12 mouse cellular contexts compared by ENCODE assay signal in the genomic region with DNA sequence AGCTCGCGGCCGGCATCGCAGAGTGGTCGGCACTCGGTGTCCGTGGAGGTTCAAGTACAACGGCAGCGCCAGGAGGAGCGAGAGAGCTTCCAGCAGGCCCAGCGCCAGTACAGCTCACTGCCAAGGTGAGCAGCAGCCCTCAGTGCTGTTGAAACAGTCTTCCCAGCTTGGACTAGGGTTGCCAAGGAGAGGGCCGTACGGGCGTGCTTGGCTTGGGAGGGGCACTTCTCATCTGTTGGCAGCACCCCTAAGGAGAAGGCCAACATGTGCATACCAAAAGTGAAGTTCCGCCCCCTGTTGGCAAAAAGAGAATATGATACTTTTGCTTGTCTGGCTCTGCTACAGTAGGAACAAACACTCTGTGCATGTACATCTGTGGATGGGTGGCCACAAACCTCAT.
DNase-seq lines count a peak whose midpoint lies in the region; ATAC-seq and TF ChIP-seq lines count a peak whose summit lies in the region.
"Had no signal": no experiment of that assay in that cellular context is flagged by ENCODE, and none has a peak within 500 bp of the region (broad histone marks: within the 10 kb centered on the region; RNA-seq: fewer than 3 reads in every experiment).

No protein-coding gene starts in this region.

- no peak overlapping the region for H3K27ac ChIP-seq in heart, embryonic 12.5 days (ENCODE audit: poor library complexity, severe bottlenecking)
- no peak overlapping the region for H3K27ac ChIP-seq in gastrocnemius, adult 2 months
- no peak overlapping the region for H3K27ac ChIP-seq in stomach, postnatal 0 days (replicated peaks)
- no peak overlapping the region for H3K27ac ChIP-seq in kidney, embryonic 15.5 days
- H3K27ac ChIP-seq: heart, embryonic 13.5 days; liver, embryonic 13.5 days had no signal

- H3K9ac ChIP-seq in heart, embryonic 12.5 days: no peak overlapping the region
- no peak overlapping the region for H3K9ac ChIP-seq in stomach, postnatal 0 days (ENCODE audit: low read length)
- H3K9ac ChIP-seq in kidney, embryonic 15.5 days: no peak overlapping the region
- H3K9ac ChIP-seq: heart, embryonic 13.5 days; liver, embryonic 13.5 days had no signal

- H3K4me1 ChIP-seq in heart, embryonic 12.5 days (replicated peaks): peaks cover 2% of the 10 kb centered on the region; the same call in 1 of the 2 replicates
- H3K4me1 ChIP-seq in stomach, postnatal 0 days (replicated peaks; ENCODE audit: control insufficient read depth, insufficient read depth): no peaks in the 10 kb centered on the region
- H3K4me1 ChIP-seq in kidney, embryonic 15.5 days: no peaks in the 10 kb centered on the region
- H3K4me1 ChIP-seq: liver, embryonic 13.5 days had no signal

- peaks cover 13% of the 10 kb centered on the region for H3K36me3 ChIP-seq in heart, embryonic 12.5 days
- 0 out of 2 replicates have a peak, but pooled peaks cover 2% of the 10 kb centered on the region for H3K36me3 ChIP-seq in stomach, postnatal 0 days (ENCODE audit: control insufficient read depth, insufficient read depth, low read length)
- H3K36me3 ChIP-seq in kidney, embryonic 15.5 days: peaks cover 16% of the 10 kb centered on the region; the same call in 1 of the 2 replicates
- H3K36me3 ChIP-seq: liver, embryonic 13.5 days had no signal

- 96% methylated on average over 15 of the region's 15 CpGs for WGBS in heart, embryonic 12.5 days
- WGBS in stomach, postnatal 0 days: 96% methylated on average over 15 of the region's 15 CpGs
- WGBS in kidney, embryonic 15.5 days: 96% methylated on average over 15 of the region's 15 CpGs

- no peaks in the 10 kb centered on the region for H3K27me3 ChIP-seq in heart, embryonic 12.5 days (replicated peaks)
- H3K27me3 ChIP-seq in stomach, postnatal 0 days (ENCODE audit: control insufficient read depth, insufficient read depth, low read length): no peaks in the 10 kb centered on the region
- H3K27me3 ChIP-seq in kidney, embryonic 15.5 days: no peaks in the 10 kb centered on the region
- H3K27me3 ChIP-seq: heart, embryonic 13.5 days; liver, embryonic 13.5 days had no signal

- intact Hi-C loops in gastrocnemius, adult 2 months (cut with DNase I): no loop called here

- peak; percentile 94 for DNase-seq in heart, adult 11 months
- peak; percentile 25 for DNase-seq in urinary bladder, postnatal 14 days (ENCODE audit: low spot score)
- no peak for DNase-seq in urinary bladder, postnatal 10 days (ENCODE audit: low spot score)
- DNase-seq in gastrocnemius, adult 2 months: peak; percentile 81
- DNase-seq in stomach, postnatal 0 days (ENCODE audit: low spot score): no peak
- no peak for DNase-seq in layer of hippocampus, adult 18-20 months (ENCODE audit: low spot score in 2 of 2)
- DNase-seq: kidney, postnatal 14 days; liver, embryonic 13.5 days; retina, postnatal 1 day had no signal

- no peak overlapping the region for H3K4me3 ChIP-seq in heart, embryonic 12.5 days
- H3K4me3 ChIP-seq in gastrocnemius, adult 2 months: no peak overlapping the region
- no peak overlapping the region for H3K4me3 ChIP-seq in stomach, postnatal 0 days (ENCODE audit: low read depth, low read length)
- H3K4me3 ChIP-seq in kidney, embryonic 15.5 days (replicated peaks): no peak overlapping the region
- H3K4me3 ChIP-seq: heart, embryonic 13.5 days; liver, embryonic 13.5 days had no signal

- no peak for TF ChIP-seq EP300 in stomach, postnatal 0 days (optimal IDR thresholded peaks at IDR 0.05)

- TF ChIP-seq CTCF in gastrocnemius, adult 2 months (IDR thresholded peaks at IDR 0.05): peak; percentile 31
- TF ChIP-seq CTCF in stomach, postnatal 0 days (IDR thresholded peaks at IDR 0.05; ENCODE audit: low read depth): peak; percentile 11; the same call in 1 of the 2 replicates

- ATAC-seq in heart, embryonic 12.5 days (ENCODE audit: insufficient number of reproducible peaks, low FRiP score): no peak
- ATAC-seq in stomach, postnatal 0 days (ENCODE audit: low FRiP score, low TSS enrichment): no peak
- no peak for ATAC-seq in kidney, embryonic 15.5 days (replicated peaks; ENCODE audit: low FRiP score)

- H3K4me2 ChIP-seq in heart, embryonic 12.5 days: no peak overlapping the region
- H3K4me2 ChIP-seq in stomach, postnatal 0 days (replicated peaks; ENCODE audit: low read depth): no peak overlapping the region
- H3K4me2 ChIP-seq in kidney, embryonic 15.5 days: no peak overlapping the region
- H3K4me2 ChIP-seq: heart, embryonic 13.5 days; liver, embryonic 13.5 days had no signal

- H3K9me3 ChIP-seq in heart, embryonic 12.5 days (replicated peaks): no peaks in the 10 kb centered on the region
- H3K9me3 ChIP-seq in stomach, postnatal 0 days (ENCODE audit: control insufficient read depth, low read length): no peaks in the 10 kb centered on the region
- H3K9me3 ChIP-seq in kidney, embryonic 15.5 days (replicated peaks): no peaks in the 10 kb centered on the region
- H3K9me3 ChIP-seq: heart, embryonic 13.5 days; liver, embryonic 13.5 days had no signal

Comparison
In these comparisons a context has a peak if more than half of its experiments do, and no peak if none do; other contexts are left out.
1. DNase-seq: peak in heart, adult 11 months (single experiment), urinary bladder, postnatal 14 days (single experiment) and gastrocnemius, adult 2 months (single experiment); none in urinary bladder, postnatal 10 days (single experiment), stomach, postnatal 0 days (single experiment) and layer of hippocampus, adult 18-20 months (0 of 2).